Mouse (Mus musculus) kidney, adult 8-10 months (tissue): ENCODE results near the gene Vwa2.
A peak's percentile ranks its signal among the peaks of the same experiment; 100 is the strongest.

Experiments
- DNase-seq, 2 experiments: peaks; one replicate each; pipeline ENCODE4 v3.0.0; 2022

The Vwa2 gene

GRCm38 (mm10) chr19:56950818-56951217 is 76.8 kb downstream of the Vwa2 start:
- DNase-seq = no peak

GRCm38 (mm10) chr19:56953856-56954255 is 79.8 kb downstream of the Vwa2 start:
- peak in 1 of 2 experiments; percentile 45 for DNase-seq

- DNase-seq = no peak
Measured at GRCm38 (mm10) chr19:56954857-56955256, 80.8 kb downstream of the Vwa2 start.

GRCm38 (mm10) chr19:56955568-56956513 is 81.8 kb downstream of the Vwa2 start:
- no peak for DNase-seq

- DNase-seq = peak in 1 of 2 experiments; percentile 57
Measured at GRCm38 (mm10) chr19:56958011-56958410, 84.0 kb downstream of the Vwa2 start.

- peak; percentile 72 to 91 for DNase-seq
Measured at GRCm38 (mm10) chr19:56958582-56959021, 84.6 kb downstream of the Vwa2 start.

GRCm38 (mm10) chr19:56959057-56959456 is 85.0 kb downstream of the Vwa2 start:
- DNase-seq = no peak

GRCm38 (mm10) chr19:56959601-56960000 is 85.6 kb downstream of the Vwa2 start:
- no peak for DNase-seq
